Mouse (Mus musculus) stomach, postnatal 0 days (tissue): ENCODE measurements around the gene Ccdc155.

ENCODE experiments used
- CTCF ChIP-seq: IDR thresholded peaks from 2 replicates; pipeline ENCODE4 v1.5.1; 2016; ENCODE audit warnings: antibody characterized with exemption, low read depth, mild to moderate bottlenecking, moderate library complexity
- EP300 ChIP-seq: optimal IDR thresholded peaks from 2 replicates; pipeline ENCODE3; 2016; ENCODE audit warnings: antibody characterized with exemption

GRCm38 (mm10) chr7:45231941-45232340, 27.2 kb upstream of the Ccdc155 start:
- TF ChIP-seq CTCF (no peak), EP300 (no peak)
